Mouse (Mus musculus) liver, postnatal 0 days (tissue): ENCODE results near the gene Xcl1. TPM values are rescaled to one million over a fixed set of nuclear protein-coding genes. Genes with fewer than 3 reads are reported as not detected.

Experiments
- ATAC-seq: fragments of 200-750 bp; cut with Nextera tagmentation; 2 replicates; pipeline ENCODE4 v1.8.0; 2017; ENCODE audit warnings: mild to moderate bottlenecking, moderate library complexity
- DNase-seq: peaks from one replicate; pipeline ENCODE4 v3.0.0-alpha.2; 2016
- H3K27ac ChIP-seq: fragments of 300-500 bp; sonication (generic); 2 replicates; pipeline ENCODE4 v1.5.1; 2014; ENCODE audit warnings: antibody characterized with exemption, moderate library complexity, mild to moderate bottlenecking, low read depth
- H3K27me3 ChIP-seq: fragments of 300-500 bp; sonication (generic); 2 replicates; pipeline ENCODE4 v1.6.1; 2014; ENCODE audit warnings: low read length, control low read depth, mixed read lengths; ENCODE audit not compliant: insufficient read depth
- H3K36me3 ChIP-seq: fragments of 300-500 bp; sonication (generic); replicated peaks from 2 replicates; pipeline ENCODE4 v1.6.1; 2014; ENCODE audit warnings: mild to moderate bottlenecking, control low read depth, low read length, moderate library complexity, mixed read lengths; ENCODE audit not compliant: insufficient read depth
- H3K4me1 ChIP-seq: fragments of 300-500 bp; sonication (generic); 2 replicates; pipeline ENCODE4 v1.6.1; 2014; ENCODE audit warnings: antibody characterized with exemption, mild to moderate bottlenecking, control low read depth; ENCODE audit not compliant: insufficient read depth
- H3K4me2 ChIP-seq: fragments of 300-500 bp; sonication (generic); 2 replicates; pipeline ENCODE4 v1.6.1; 2014; ENCODE audit warnings: low read depth, mild to moderate bottlenecking, low read length, moderate library complexity, mixed read lengths
- H3K4me3 ChIP-seq: fragments of 300-500 bp; sonication (generic); 2 replicates; pipeline ENCODE4 v1.5.1; 2014; ENCODE audit warnings: low read depth, low read length
- H3K9ac ChIP-seq: fragments of 300-500 bp; sonication (generic); replicated peaks from 2 replicates; pipeline ENCODE4 v1.6.1; 2014; ENCODE audit warnings: mild to moderate bottlenecking, moderate library complexity
- H3K9me3 ChIP-seq: fragments of 300-500 bp; sonication (generic); 2 replicates; pipeline ENCODE4 v1.6.1; 2016; ENCODE audit warnings: mild to moderate bottlenecking, control low read depth, low read length, mixed read lengths
- CTCF ChIP-seq: sonication (generic); IDR thresholded peaks from 2 replicates; pipeline ENCODE4 v1.5.1; 2016; ENCODE audit warnings: antibody characterized with exemption, low read depth
- EP300 ChIP-seq: IDR thresholded peaks from 2 replicates; pipeline ENCODE4 v1.6.1; 2016; ENCODE audit warnings: antibody characterized with exemption, low read depth, mild to moderate bottlenecking
- WGBS: fragments of 180-500 bp; shearing (Covaris S2); extraction: QIAGEN DNeasy Blood & Tissue Kit; methylation state at CpG from one replicate; pipeline ENCODE4 v1.1.7; 2014; ENCODE audit not compliant: insufficient replicate concordance; 5-methylcytosine and 5-hydroxymethylcytosine counted together
- polyA plus RNA-seq: library from polyadenylated mRNA; unstranded; fragments of >200 nt; fragmentation: Nextera tagmentation; extraction: Ambion mirVana; gene quantifications from 2 replicates; pipeline ENCODE4 v1.2.1, GENCODE M21; 2015

The Xcl1 gene
- polyA plus RNA-seq, 1 experiment from 2014 or later, result 0.83 TPM

- Histone ChIP-seq H3K27ac (no peak overlapping the region), H3K27me3 (no peaks in the 10 kb centered on the region), H3K9me3 (no peaks in the 10 kb centered on the region), H3K4me3 (no peak overlapping the region), H3K36me3 (no peaks in the 10 kb centered on the region), H3K9ac (no peak overlapping the region), H3K4me1 (no peaks in the 10 kb centered on the region), H3K4me2 (no peak overlapping the region)
- WGBS, result 80% methylated on average over 5 of the region's 5 CpGs
- no peak for TF ChIP-seq EP300
- no peak for TF ChIP-seq CTCF
- no peak for ATAC-seq
- no peak for DNase-seq
These were observed 37.4 kb upstream of the Xcl1 start for GRCm38 (mm10) chr1:164972744-164973143.

- H3K4me3 ChIP-seq, result no peak overlapping the region
- H3K36me3 ChIP-seq, result no peaks in the 10 kb centered on the region
- H3K27ac ChIP-seq, result no peak overlapping the region
- H3K4me2 ChIP-seq, result no peak overlapping the region
- no peaks in the 10 kb centered on the region for H3K4me1 ChIP-seq
- ATAC-seq, result no peak
- DNase-seq, result no peak
- TF ChIP-seq EP300 (no peak), CTCF (no peak)
- H3K9me3 ChIP-seq, result no peaks in the 10 kb centered on the region
- 28% methylated on average over 8 of the region's 8 CpGs for WGBS
- no peak overlapping the region for H3K9ac ChIP-seq
- no peaks in the 10 kb centered on the region for H3K27me3 ChIP-seq
These were observed 30.9 kb upstream of the Xcl1 start for GRCm38 (mm10) chr1:164966095-164966698.

- DNase-seq (no peak), ATAC-seq (no peak)
- no peaks in the 10 kb centered on the region for H3K36me3 ChIP-seq
- no peak overlapping the region for H3K9ac ChIP-seq
- no peak overlapping the region for H3K4me2 ChIP-seq
- no peaks in the 10 kb centered on the region for H3K9me3 ChIP-seq
- no peaks in the 10 kb centered on the region for H3K27me3 ChIP-seq
- peak overlapping the region; percentile 49; the same call in 1 of the 2 replicates for H3K27ac ChIP-seq
- H3K4me3 ChIP-seq, result no peak overlapping the region
- H3K4me1 ChIP-seq, result no peaks in the 10 kb centered on the region
- 25% methylated on average over 2 of the region's 2 CpGs for WGBS
- TF ChIP-seq EP300 (no peak), CTCF (no peak)
These were observed 25.3 kb upstream of the Xcl1 start for GRCm38 (mm10) chr1:164960610-164961009.

GRCm38 (mm10) chr1:164959787-164960385, 24.6 kb upstream of the Xcl1 start:
- peak overlapping the region; percentile 40; the same call in 1 of the 2 replicates for H3K4me2 ChIP-seq
- WGBS, result 31% methylated on average over 11 of the region's 11 CpGs
- no peaks in the 10 kb centered on the region for H3K36me3 ChIP-seq
- no peak for TF ChIP-seq CTCF
- no peak for TF ChIP-seq EP300
- no peaks in the 10 kb centered on the region for H3K9me3 ChIP-seq
- no peak overlapping the region for H3K9ac ChIP-seq
- no peak overlapping the region for H3K4me3 ChIP-seq
- H3K27ac ChIP-seq, result peak overlapping the region; percentile 49; the same call in 1 of the 2 replicates
- H3K4me1 ChIP-seq, result no peaks in the 10 kb centered on the region
- ATAC-seq (no peak), DNase-seq (no peak)
- H3K27me3 ChIP-seq, result no peaks in the 10 kb centered on the region

GRCm38 (mm10) chr1:164959160-164959559, 23.8 kb upstream of the Xcl1 start:
- no peak for ATAC-seq
- TF ChIP-seq EP300 (no peak), CTCF (no peak)
- H3K27me3 ChIP-seq, result no peaks in the 10 kb centered on the region
- no peaks in the 10 kb centered on the region for H3K9me3 ChIP-seq
- H3K4me1 ChIP-seq, result no peaks in the 10 kb centered on the region
- DNase-seq, result no peak
- 68% methylated on average over 3 of the region's 3 CpGs for WGBS
- H3K4me3 ChIP-seq, result no peak overlapping the region
- H3K27ac ChIP-seq, result no peak overlapping the region
- no peak overlapping the region for H3K4me2 ChIP-seq
- no peaks in the 10 kb centered on the region for H3K36me3 ChIP-seq
- H3K9ac ChIP-seq, result no peak overlapping the region

GRCm38 (mm10) chr1:164957974-164958373, 22.6 kb upstream of the Xcl1 start:
- no peaks in the 10 kb centered on the region for H3K36me3 ChIP-seq
- H3K9me3 ChIP-seq, result no peaks in the 10 kb centered on the region
- no peak overlapping the region for H3K27ac ChIP-seq
- no peak overlapping the region for H3K9ac ChIP-seq
- WGBS, result 83% methylated on average over 3 of the region's 3 CpGs
- TF ChIP-seq CTCF (no peak), EP300 (no peak)
- H3K4me3 ChIP-seq, result no peak overlapping the region
- H3K4me1 ChIP-seq, result no peaks in the 10 kb centered on the region
- no peaks in the 10 kb centered on the region for H3K27me3 ChIP-seq
- ATAC-seq, result no peak
- no peak overlapping the region for H3K4me2 ChIP-seq
- no peak for DNase-seq
